Mouse (Mus musculus): ENCODE data around the gene 4921524J17Rik. TPM values are rescaled to one million over a fixed set of nuclear protein-coding genes. Genes with fewer than 3 reads are reported as not detected.

4921524J17Rik gene
- total and polyA plus RNA-seq, 3 experiments: 28.5 to 40.8 (median 31.5) TPM

GRCm38 (mm10) chr8:85474924-85475323, 42.3 kb upstream of the 4921524J17Rik start:
- no peak for ATAC-seq (ENCODE audit: extremely low read depth, insufficient number of reproducible peaks, low FRiP score, poor library complexity, severe bottlenecking)

GRCm38 (mm10) chr8:85473246-85473645, 40.6 kb upstream of the 4921524J17Rik start:
- 0 out of 2 replicates have a peak, but pooled peaks cover 3% of the 10 kb centered on the region for H3K4me1 ChIP-seq (ENCODE audit: insufficient read depth, low read depth, low read length)
- peaks cover 22% of the 10 kb centered on the region for H3K27me3 ChIP-seq (ENCODE audit: insufficient read depth, low read length)
- no peaks in the 10 kb centered on the region for H3K9me3 ChIP-seq (replicated peaks)
- ATAC-seq (ENCODE audit: extremely low read depth, insufficient number of reproducible peaks, low FRiP score, poor library complexity, severe bottlenecking): no peak
- H3K4me3 ChIP-seq (ENCODE audit: low read depth, low read length): no peak overlapping the region
- no peak for DNase-seq (ENCODE audit: low spot score)
- H3K36me3 ChIP-seq (replicated peaks): no peaks in the 10 kb centered on the region
- TF ChIP-seq TAL1 (conservative IDR thresholded peaks at IDR 0.05; ENCODE audit: low read depth, low read length) (no peak), POLR2AphosphoS5 (IDR thresholded peaks at IDR 0.05; ENCODE audit: insufficient replicate concordance, low read depth, low read length) (no peak), GATA2 (IDR thresholded peaks at IDR 0.05; ENCODE audit: borderline replicate concordance, low read depth, low read length) (no peak), CTCF (IDR thresholded peaks at IDR 0.05; ENCODE audit: low read depth, low read length) (no peak), GATA1 (IDR thresholded peaks at IDR 0.05; ENCODE audit: borderline replicate concordance, low read length) (no peak)

More at GRCm38 (mm10) chr8:85474924-85475323, 42.3 kb upstream of the 4921524J17Rik start:
- 0 out of 2 replicates have a peak, but pooled peaks cover 3% of the 10 kb centered on the region for H3K4me1 ChIP-seq (ENCODE audit: insufficient read depth, low read depth, low read length)
- TF ChIP-seq TAL1 (conservative IDR thresholded peaks at IDR 0.05; ENCODE audit: low read depth, low read length): no peak
- no peak for TF ChIP-seq GATA1 (IDR thresholded peaks at IDR 0.05; ENCODE audit: borderline replicate concordance, low read length)
- no peak for TF ChIP-seq CTCF (IDR thresholded peaks at IDR 0.05; ENCODE audit: low read depth, low read length)
- no peak for TF ChIP-seq GATA2 (IDR thresholded peaks at IDR 0.05; ENCODE audit: borderline replicate concordance, low read depth, low read length)
- TF ChIP-seq POLR2AphosphoS5 (IDR thresholded peaks at IDR 0.05; ENCODE audit: insufficient replicate concordance, low read depth, low read length): no peak
- peaks cover 16% of the 10 kb centered on the region for H3K27me3 ChIP-seq (ENCODE audit: insufficient read depth, low read length)
- no peaks in the 10 kb centered on the region for H3K36me3 ChIP-seq (replicated peaks)
- H3K9me3 ChIP-seq (replicated peaks): no peaks in the 10 kb centered on the region
- H3K4me3 ChIP-seq (ENCODE audit: low read depth, low read length): no peak overlapping the region
- DNase-seq (ENCODE audit: low spot score): no peak

GRCm38 (mm10) chr8:85472800-85473199, 40.2 kb upstream of the 4921524J17Rik start:
- H3K4me1 ChIP-seq (ENCODE audit: insufficient read depth, low read depth, low read length): 0 out of 2 replicates have a peak, but pooled peaks cover 3% of the 10 kb centered on the region
- ATAC-seq (ENCODE audit: extremely low read depth, insufficient number of reproducible peaks, low FRiP score, poor library complexity, severe bottlenecking) (no peak), DNase-seq (ENCODE audit: low spot score) (no peak)
- H3K36me3 ChIP-seq (replicated peaks): no peaks in the 10 kb centered on the region
- H3K4me3 ChIP-seq (ENCODE audit: low read depth, low read length): no peak overlapping the region
- peaks cover 23% of the 10 kb centered on the region for H3K27me3 ChIP-seq (ENCODE audit: insufficient read depth, low read length)
- no peaks in the 10 kb centered on the region for H3K9me3 ChIP-seq (replicated peaks)
- TF ChIP-seq POLR2AphosphoS5 (IDR thresholded peaks at IDR 0.05; ENCODE audit: insufficient replicate concordance, low read depth, low read length) (no peak), TAL1 (conservative IDR thresholded peaks at IDR 0.05; ENCODE audit: low read depth, low read length) (no peak), GATA2 (IDR thresholded peaks at IDR 0.05; ENCODE audit: borderline replicate concordance, low read depth, low read length) (no peak), CTCF (IDR thresholded peaks at IDR 0.05; ENCODE audit: low read depth, low read length) (no peak), GATA1 (IDR thresholded peaks at IDR 0.05; ENCODE audit: borderline replicate concordance, low read length) (no peak)

GRCm38 (mm10) chr8:85470753-85471152, 38.1 kb upstream of the 4921524J17Rik start:
- no peak for ATAC-seq (ENCODE audit: extremely low read depth, insufficient number of reproducible peaks, low FRiP score, poor library complexity, severe bottlenecking)
- H3K36me3 ChIP-seq (replicated peaks): no peaks in the 10 kb centered on the region
- no peaks in the 10 kb centered on the region for H3K9me3 ChIP-seq (replicated peaks)
- TF ChIP-seq TAL1 (conservative IDR thresholded peaks at IDR 0.05; ENCODE audit: low read depth, low read length) (no peak), POLR2AphosphoS5 (IDR thresholded peaks at IDR 0.05; ENCODE audit: insufficient replicate concordance, low read depth, low read length) (no peak), GATA2 (IDR thresholded peaks at IDR 0.05; ENCODE audit: borderline replicate concordance, low read depth, low read length) (no peak), CTCF (IDR thresholded peaks at IDR 0.05; ENCODE audit: low read depth, low read length) (no peak), GATA1 (IDR thresholded peaks at IDR 0.05; ENCODE audit: borderline replicate concordance, low read length) (no peak)
- no peak for DNase-seq (ENCODE audit: low spot score)
- H3K4me3 ChIP-seq (ENCODE audit: low read depth, low read length): no peak overlapping the region
- 0 out of 2 replicates have a peak, but pooled peaks cover 3% of the 10 kb centered on the region for H3K4me1 ChIP-seq (ENCODE audit: insufficient read depth, low read depth, low read length)
- peaks cover 29% of the 10 kb centered on the region for H3K27me3 ChIP-seq (ENCODE audit: insufficient read depth, low read length)

GRCm38 (mm10) chr8:85466056-85466455, 33.4 kb upstream of the 4921524J17Rik start:
- ATAC-seq (ENCODE audit: extremely low read depth, insufficient number of reproducible peaks, low FRiP score, poor library complexity, severe bottlenecking) (no peak), DNase-seq (ENCODE audit: low spot score) (no peak)
- Histone ChIP-seq H3K36me3 (replicated peaks) (no peaks in the 10 kb centered on the region), H3K9me3 (replicated peaks) (no peaks in the 10 kb centered on the region), H3K27me3 (ENCODE audit: insufficient read depth, low read length) (peaks cover 29% of the 10 kb centered on the region), H3K4me3 (ENCODE audit: low read depth, low read length) (no peak overlapping the region), H3K4me1 (ENCODE audit: insufficient read depth, low read depth, low read length) (peaks cover 3% of the 10 kb centered on the region; the same call in 1 of the 2 replicates)
- TF ChIP-seq CTCF (IDR thresholded peaks at IDR 0.05; ENCODE audit: low read depth, low read length) (no peak), POLR2AphosphoS5 (IDR thresholded peaks at IDR 0.05; ENCODE audit: insufficient replicate concordance, low read depth, low read length) (no peak), TAL1 (conservative IDR thresholded peaks at IDR 0.05; ENCODE audit: low read depth, low read length) (no peak), GATA1 (IDR thresholded peaks at IDR 0.05; ENCODE audit: borderline replicate concordance, low read length) (no peak), GATA2 (IDR thresholded peaks at IDR 0.05; ENCODE audit: borderline replicate concordance, low read depth, low read length) (no peak)

GRCm38 (mm10) chr8:85464316-85464715, 31.7 kb upstream of the 4921524J17Rik start:
- no peak for ATAC-seq (ENCODE audit: extremely low read depth, insufficient number of reproducible peaks, low FRiP score, poor library complexity, severe bottlenecking)
- H3K36me3 ChIP-seq (replicated peaks): no peaks in the 10 kb centered on the region
- peaks cover 11% of the 10 kb centered on the region for H3K4me1 ChIP-seq (ENCODE audit: insufficient read depth, low read depth, low read length)
- H3K4me3 ChIP-seq (ENCODE audit: low read depth, low read length): no peak overlapping the region
- no peaks in the 10 kb centered on the region for H3K9me3 ChIP-seq (replicated peaks)
- peaks cover 21% of the 10 kb centered on the region for H3K27me3 ChIP-seq (ENCODE audit: insufficient read depth, low read length)
- TF ChIP-seq GATA1 (IDR thresholded peaks at IDR 0.05; ENCODE audit: borderline replicate concordance, low read length): no peak
- TF ChIP-seq TAL1 (conservative IDR thresholded peaks at IDR 0.05; ENCODE audit: low read depth, low read length): no peak
- no peak for TF ChIP-seq GATA2 (IDR thresholded peaks at IDR 0.05; ENCODE audit: borderline replicate concordance, low read depth, low read length)
- no peak for TF ChIP-seq CTCF (IDR thresholded peaks at IDR 0.05; ENCODE audit: low read depth, low read length)
- no peak for TF ChIP-seq POLR2AphosphoS5 (IDR thresholded peaks at IDR 0.05; ENCODE audit: insufficient replicate concordance, low read depth, low read length)
- DNase-seq (ENCODE audit: low spot score): no peak
